Mouse (Mus musculus): Measurements from ENCODE around the gene Hps4. TPM values are rescaled to one million over a fixed set of nuclear protein-coding genes. Genes with fewer than 3 reads are reported as not detected.

Hps4 gene
- polyA plus RNA-seq, 1 experiment = 1.3 TPM

- Histone ChIP-seq H3K4me3 (replicated peaks) (no peak overlapping the region), H3K27me3 (ENCODE audit: control insufficient read depth) (no peaks in the 10 kb centered on the region), H3K9me3 (ENCODE audit: control insufficient read depth, low read length) (no peaks in the 10 kb centered on the region), H3K36me3 (ENCODE audit: control insufficient read depth) (peaks cover 75% of the 10 kb centered on the region), H3K4me1 (ENCODE audit: control insufficient read depth) (peaks cover 32% of the 10 kb centered on the region)
- no peak for TF ChIP-seq TAL1 (IDR thresholded peaks at IDR 0.05; ENCODE audit: low read length)
- TF ChIP-seq GATA1 (IDR thresholded peaks at IDR 0.05; ENCODE audit: low read length) = no peak
Observed at GRCm38 (mm10) chr5:112329805-112330564, 12.9 kb upstream of the Hps4 start.

GRCm38 (mm10) chr5:112335473-112335872 lies 7.4 kb upstream of the Hps4 start:
- TF ChIP-seq TAL1 (IDR thresholded peaks at IDR 0.05; ENCODE audit: low read length) (no peak), GATA1 (IDR thresholded peaks at IDR 0.05; ENCODE audit: low read length) (no peak)
- Histone ChIP-seq H3K9me3 (ENCODE audit: control insufficient read depth, low read length) (no peaks in the 10 kb centered on the region), H3K4me1 (ENCODE audit: control insufficient read depth) (no peaks in the 10 kb centered on the region), H3K4me3 (replicated peaks) (no peak overlapping the region), H3K36me3 (ENCODE audit: control insufficient read depth) (peaks cover 96% of the 10 kb centered on the region), H3K27me3 (ENCODE audit: control insufficient read depth) (no peaks in the 10 kb centered on the region)

GRCm38 (mm10) chr5:112337004-112337403 lies 5.9 kb upstream of the Hps4 start:
- peaks cover 12% of the 10 kb centered on the region for H3K4me1 ChIP-seq (ENCODE audit: control insufficient read depth)
- peaks cover 87% of the 10 kb centered on the region for H3K36me3 ChIP-seq (ENCODE audit: control insufficient read depth)
- no peaks in the 10 kb centered on the region for H3K9me3 ChIP-seq (ENCODE audit: control insufficient read depth, low read length)
- TF ChIP-seq GATA1 (IDR thresholded peaks at IDR 0.05; ENCODE audit: low read length) (no peak), TAL1 (IDR thresholded peaks at IDR 0.05; ENCODE audit: low read length) (no peak)
- H3K27me3 ChIP-seq (ENCODE audit: control insufficient read depth) = no peaks in the 10 kb centered on the region
- H3K4me3 ChIP-seq (replicated peaks) = no peak overlapping the region

GRCm38 (mm10) chr5:112339215-112339614 lies 3.7 kb upstream of the Hps4 start:
- peaks cover 30% of the 10 kb centered on the region for H3K4me1 ChIP-seq (ENCODE audit: control insufficient read depth)
- H3K36me3 ChIP-seq (ENCODE audit: control insufficient read depth) = peaks cover 65% of the 10 kb centered on the region
- no peaks in the 10 kb centered on the region for H3K9me3 ChIP-seq (ENCODE audit: control insufficient read depth, low read length)
- no peaks in the 10 kb centered on the region for H3K27me3 ChIP-seq (ENCODE audit: control insufficient read depth)
- no peak overlapping the region for H3K4me3 ChIP-seq (replicated peaks)
- TF ChIP-seq TAL1 (IDR thresholded peaks at IDR 0.05; ENCODE audit: low read length) (no peak), GATA1 (IDR thresholded peaks at IDR 0.05; ENCODE audit: low read length) (no peak)

- peaks cover 47% of the 10 kb centered on the region for H3K36me3 ChIP-seq (ENCODE audit: control insufficient read depth)
- H3K4me1 ChIP-seq (ENCODE audit: control insufficient read depth) = peaks cover 52% of the 10 kb centered on the region
Observed at GRCm38 (mm10) chr5:112343205-112343595, 317 bp downstream of the Hps4 start.

GRCm38 (mm10) chr5:112344092-112344960 lies 1.4 kb downstream of the Hps4 start:
- Histone ChIP-seq H3K9me3 (ENCODE audit: control insufficient read depth, low read length) (no peaks in the 10 kb centered on the region), H3K36me3 (ENCODE audit: control insufficient read depth) (peaks cover 45% of the 10 kb centered on the region), H3K4me1 (ENCODE audit: control insufficient read depth) (peaks cover 52% of the 10 kb centered on the region), H3K4me3 (replicated peaks) (no peak overlapping the region), H3K27me3 (ENCODE audit: control insufficient read depth) (no peaks in the 10 kb centered on the region)
- TF ChIP-seq GATA1 (IDR thresholded peaks at IDR 0.05; ENCODE audit: low read length) (no peak), TAL1 (IDR thresholded peaks at IDR 0.05; ENCODE audit: low read length) (no peak)

More at GRCm38 (mm10) chr5:112343205-112343595, 317 bp downstream of the Hps4 start:
- peak overlapping the region; percentile 73 for H3K4me3 ChIP-seq (replicated peaks)
- H3K27me3 ChIP-seq (ENCODE audit: control insufficient read depth) = no peaks in the 10 kb centered on the region
- no peaks in the 10 kb centered on the region for H3K9me3 ChIP-seq (ENCODE audit: control insufficient read depth, low read length)
- TF ChIP-seq GATA1 (IDR thresholded peaks at IDR 0.05; ENCODE audit: low read length) (no peak), TAL1 (IDR thresholded peaks at IDR 0.05; ENCODE audit: low read length) (no peak)

- TF ChIP-seq GATA1 (IDR thresholded peaks at IDR 0.05; ENCODE audit: low read length) = no peak
- no peak for TF ChIP-seq TAL1 (IDR thresholded peaks at IDR 0.05; ENCODE audit: low read length)
- Histone ChIP-seq H3K27me3 (ENCODE audit: control insufficient read depth) (no peaks in the 10 kb centered on the region), H3K36me3 (ENCODE audit: control insufficient read depth) (peaks cover 49% of the 10 kb centered on the region), H3K4me1 (ENCODE audit: control insufficient read depth) (peaks cover 46% of the 10 kb centered on the region), H3K4me3 (replicated peaks) (no peak overlapping the region), H3K9me3 (ENCODE audit: control insufficient read depth, low read length) (no peaks in the 10 kb centered on the region)
Observed at GRCm38 (mm10) chr5:112346211-112346965, 3.5 kb downstream of the Hps4 start.

- H3K4me3 ChIP-seq (replicated peaks) = no peak overlapping the region
- no peaks in the 10 kb centered on the region for H3K9me3 ChIP-seq (ENCODE audit: control insufficient read depth, low read length)
- peaks cover 22% of the 10 kb centered on the region for H3K4me1 ChIP-seq (ENCODE audit: control insufficient read depth)
- H3K27me3 ChIP-seq (ENCODE audit: control insufficient read depth) = no peaks in the 10 kb centered on the region
- TF ChIP-seq TAL1 (IDR thresholded peaks at IDR 0.05; ENCODE audit: low read length) (0 out of 3 replicates have a peak, but pooled peaks have one; percentile 5), GATA1 (IDR thresholded peaks at IDR 0.05; ENCODE audit: low read length) (no peak)
- H3K36me3 ChIP-seq (ENCODE audit: control insufficient read depth) = peaks cover 68% of the 10 kb centered on the region
Observed at GRCm38 (mm10) chr5:112349169-112349568, 6.3 kb downstream of the Hps4 start.
